Mouse (Mus musculus): ENCODE data around the gene Lmx1b. TPM values are rescaled to one million over a fixed set of nuclear protein-coding genes. Genes with fewer than 3 reads are reported as not detected.
A peak's percentile ranks its signal among the peaks of the same experiment; 100 is the strongest.

The Lmx1b gene
- polyA plus RNA-seq, 1 experiment, result not detected

- no peaks in the 10 kb centered on the region for H3K36me3 ChIP-seq (replicated peaks; ENCODE audit: low read length)
- TF ChIP-seq GATA1 (IDR thresholded peaks at IDR 0.05; ENCODE audit: borderline replicate concordance, low read length), result no peak
- no peak for TF ChIP-seq FLI1 (IDR thresholded peaks at IDR 0.05; ENCODE audit: low read length)
- H3K4me3 ChIP-seq (replicated peaks), result no peak overlapping the region
- H3K4me1 ChIP-seq, result peaks cover 8% of the 10 kb centered on the region; the same call in 1 of the 2 replicates
- H3K27me3 ChIP-seq (replicated peaks), result peaks cover 87% of the 10 kb centered on the region
- H3K9me3 ChIP-seq, result no peaks in the 10 kb centered on the region
Observed at GRCm38 (mm10) chr2:33571219-33571824, 69.0 kb downstream of the Lmx1b start.

DNA sequence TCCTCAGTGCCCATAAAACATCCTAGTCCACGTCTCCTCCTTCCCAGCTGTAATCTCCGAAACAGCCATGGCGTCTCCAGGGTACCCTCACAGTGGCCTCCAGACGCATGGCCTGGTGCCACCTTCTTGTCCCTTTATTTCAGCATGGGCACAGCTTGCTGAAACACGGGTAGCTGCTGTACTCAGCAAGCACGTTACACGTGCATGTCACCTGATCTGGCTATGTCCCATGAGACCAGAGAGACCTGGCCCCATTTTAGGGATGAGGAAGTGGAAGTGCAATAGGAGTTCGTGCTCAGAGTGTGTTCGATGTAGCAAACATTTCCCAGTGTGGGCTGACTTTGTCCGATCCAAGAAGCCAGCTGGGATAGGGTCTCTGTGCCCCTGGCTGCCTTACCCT is 70.6 kb downstream of the Lmx1b start:
- Histone ChIP-seq H3K4me3 (replicated peaks) (no peak overlapping the region), H3K36me3 (replicated peaks; ENCODE audit: low read length) (no peaks in the 10 kb centered on the region), H3K4me1 (peaks cover 8% of the 10 kb centered on the region; the same call in 1 of the 2 replicates), H3K9me3 (no peaks in the 10 kb centered on the region), H3K27me3 (replicated peaks) (peaks cover 89% of the 10 kb centered on the region)
- TF ChIP-seq FLI1 (IDR thresholded peaks at IDR 0.05; ENCODE audit: low read length) (no peak), GATA1 (IDR thresholded peaks at IDR 0.05; ENCODE audit: borderline replicate concordance, low read length) (no peak)

DNA sequence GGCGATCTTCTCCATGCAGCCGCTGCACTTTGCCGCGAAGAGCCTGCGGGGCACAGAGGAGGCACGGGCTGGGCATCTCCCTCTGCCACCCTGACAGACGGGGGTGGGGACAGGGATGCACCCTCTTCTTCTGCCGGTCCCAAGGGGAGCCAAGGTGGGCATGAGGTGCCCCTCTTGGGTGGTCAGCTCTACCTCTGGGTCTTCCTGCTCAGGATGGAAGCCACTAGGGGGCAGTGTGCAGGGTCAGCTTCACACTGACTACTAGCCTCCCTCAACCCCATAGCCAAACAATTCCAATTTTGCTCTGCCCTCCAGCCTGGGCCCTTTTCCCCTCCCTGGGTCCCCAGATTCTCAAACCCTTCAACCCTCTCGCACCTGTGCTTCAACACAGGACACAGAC is 71.1 kb downstream of the Lmx1b start:
- H3K36me3 ChIP-seq (replicated peaks; ENCODE audit: low read length), result no peaks in the 10 kb centered on the region
- peaks cover 90% of the 10 kb centered on the region for H3K27me3 ChIP-seq (replicated peaks)
- no peaks in the 10 kb centered on the region for H3K9me3 ChIP-seq
- no peak for TF ChIP-seq GATA1 (IDR thresholded peaks at IDR 0.05; ENCODE audit: borderline replicate concordance, low read length)
- TF ChIP-seq FLI1 (IDR thresholded peaks at IDR 0.05; ENCODE audit: low read length), result no peak
- H3K4me3 ChIP-seq (replicated peaks), result peak overlapping the region; percentile 57
- H3K4me1 ChIP-seq, result peaks cover 8% of the 10 kb centered on the region; the same call in 1 of the 2 replicates

DNA sequence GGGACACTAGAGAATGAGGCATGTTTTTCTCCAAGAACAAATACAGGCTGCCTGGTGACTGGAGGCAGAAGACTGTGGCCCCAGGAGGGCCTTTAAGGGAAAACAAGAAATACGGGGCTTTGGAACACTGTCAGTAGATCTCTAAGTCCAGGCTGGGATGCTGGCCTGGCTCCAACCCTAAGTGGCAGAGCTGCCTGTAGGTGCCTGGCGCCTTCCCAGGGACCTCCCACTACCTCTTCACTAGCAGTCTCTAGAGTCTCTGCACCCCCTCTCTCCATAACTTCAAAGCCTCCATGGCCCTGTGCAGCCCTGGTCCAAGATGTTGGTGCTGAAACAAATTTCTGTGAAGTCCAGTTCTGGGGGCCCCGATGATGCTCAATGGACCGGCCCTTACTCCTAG is 74.4 kb downstream of the Lmx1b start:
- peaks cover 8% of the 10 kb centered on the region; the same call in 1 of the 2 replicates for H3K4me1 ChIP-seq
- TF ChIP-seq GATA1 (IDR thresholded peaks at IDR 0.05; ENCODE audit: borderline replicate concordance, low read length) (no peak), FLI1 (IDR thresholded peaks at IDR 0.05; ENCODE audit: low read length) (no peak)
- H3K36me3 ChIP-seq (replicated peaks; ENCODE audit: low read length), result no peaks in the 10 kb centered on the region
- no peak overlapping the region for H3K4me3 ChIP-seq (replicated peaks)
- peaks cover 95% of the 10 kb centered on the region for H3K27me3 ChIP-seq (replicated peaks)
- H3K9me3 ChIP-seq, result no peaks in the 10 kb centered on the region

DNA sequence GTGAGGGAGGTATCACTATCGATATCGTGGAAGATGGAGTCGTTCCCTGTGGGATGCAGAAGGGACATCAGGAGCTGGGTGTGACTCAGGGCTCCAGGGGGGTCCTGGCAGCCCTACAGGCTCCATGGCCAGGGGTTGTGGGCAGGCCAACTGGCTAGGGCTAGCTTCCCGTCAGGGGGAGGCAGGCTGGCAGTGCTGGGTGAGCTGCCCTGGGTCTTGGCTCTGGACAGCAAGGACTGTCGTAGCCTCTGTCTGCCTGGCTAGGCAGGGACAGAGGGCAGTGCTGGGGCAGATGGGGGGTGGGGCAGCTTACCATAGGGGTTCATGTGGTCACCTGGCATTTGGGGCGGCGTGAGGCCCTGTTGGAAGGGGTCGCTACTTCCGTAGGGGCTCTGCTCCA is 75.6 kb downstream of the Lmx1b start:
- Histone ChIP-seq H3K9me3 (no peaks in the 10 kb centered on the region), H3K4me3 (replicated peaks) (no peak overlapping the region), H3K27me3 (replicated peaks) (peaks cover 94% of the 10 kb centered on the region), H3K4me1 (peaks cover 8% of the 10 kb centered on the region; the same call in 1 of the 2 replicates), H3K36me3 (replicated peaks; ENCODE audit: low read length) (no peaks in the 10 kb centered on the region)
- TF ChIP-seq GATA1 (IDR thresholded peaks at IDR 0.05; ENCODE audit: borderline replicate concordance, low read length) (no peak), FLI1 (IDR thresholded peaks at IDR 0.05; ENCODE audit: low read length) (no peak)

DNA sequence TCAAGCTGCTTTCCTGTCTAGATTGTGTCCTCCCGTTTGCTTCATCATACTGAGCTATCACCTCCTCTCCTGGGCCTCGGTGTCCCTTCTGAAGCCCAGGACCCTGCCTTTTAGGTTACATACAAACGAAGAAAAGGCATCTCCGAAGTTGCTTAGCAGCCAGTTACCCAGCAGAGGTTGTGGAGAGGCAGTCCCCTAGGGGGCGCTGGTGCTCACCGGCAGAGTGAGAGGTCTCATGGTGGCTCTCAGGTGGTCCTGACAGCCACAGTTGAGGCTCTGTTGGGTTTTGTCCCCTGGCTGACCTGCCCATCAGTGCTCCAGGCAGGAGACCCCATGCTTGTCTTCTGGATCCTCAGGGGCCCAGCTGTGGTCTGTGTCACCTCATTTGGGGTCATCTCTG is 80.6 kb downstream of the Lmx1b start:
- TF ChIP-seq GATA1 (IDR thresholded peaks at IDR 0.05; ENCODE audit: borderline replicate concordance, low read length) (no peak), FLI1 (IDR thresholded peaks at IDR 0.05; ENCODE audit: low read length) (no peak)
- Histone ChIP-seq H3K27me3 (replicated peaks) (peaks cover 80% of the 10 kb centered on the region), H3K9me3 (no peaks in the 10 kb centered on the region), H3K4me1 (no peaks in the 10 kb centered on the region; the same call in 1 of the 2 replicates), H3K36me3 (replicated peaks; ENCODE audit: low read length) (no peaks in the 10 kb centered on the region), H3K4me3 (replicated peaks) (no peak overlapping the region)

DNA sequence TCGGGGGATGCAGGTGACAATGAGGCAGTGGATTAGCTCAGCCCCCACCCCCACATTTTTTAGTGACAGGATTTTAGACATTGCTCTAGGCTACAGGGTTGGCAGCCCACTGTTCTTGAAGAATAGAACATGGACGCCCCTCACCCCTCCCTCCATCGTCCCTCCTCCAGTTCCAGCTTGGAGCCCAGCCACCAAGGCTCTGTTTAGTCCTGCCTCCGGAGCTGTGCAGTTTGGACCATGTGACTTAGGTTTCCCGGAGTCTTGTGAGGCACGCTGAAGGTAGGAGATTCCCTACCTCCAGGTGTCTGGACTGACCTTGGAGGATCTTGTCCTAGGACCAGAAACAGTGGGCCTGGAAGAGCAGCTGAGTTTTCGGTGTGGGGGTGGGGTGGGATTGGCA is 81.0 kb downstream of the Lmx1b start:
- H3K27me3 ChIP-seq (replicated peaks), result peaks cover 80% of the 10 kb centered on the region
- no peaks in the 10 kb centered on the region for H3K36me3 ChIP-seq (replicated peaks; ENCODE audit: low read length)
- TF ChIP-seq FLI1 (IDR thresholded peaks at IDR 0.05; ENCODE audit: low read length) (no peak), GATA1 (IDR thresholded peaks at IDR 0.05; ENCODE audit: borderline replicate concordance, low read length) (no peak)
- no peak overlapping the region for H3K4me3 ChIP-seq (replicated peaks)
- H3K4me1 ChIP-seq, result no peaks in the 10 kb centered on the region; the same call in 1 of the 2 replicates
- H3K9me3 ChIP-seq, result no peaks in the 10 kb centered on the region

- Histone ChIP-seq H3K4me1 (no peaks in the 10 kb centered on the region; the same call in 1 of the 2 replicates), H3K36me3 (replicated peaks; ENCODE audit: low read length) (no peaks in the 10 kb centered on the region), H3K27me3 (replicated peaks) (peaks cover 72% of the 10 kb centered on the region), H3K4me3 (replicated peaks) (no peak overlapping the region), H3K9me3 (no peaks in the 10 kb centered on the region)
- no peak for TF ChIP-seq FLI1 (IDR thresholded peaks at IDR 0.05; ENCODE audit: low read length)
- no peak for TF ChIP-seq GATA1 (IDR thresholded peaks at IDR 0.05; ENCODE audit: borderline replicate concordance, low read length)
Observed at GRCm38 (mm10) chr2:33558233-33558632, 82.1 kb downstream of the Lmx1b start.

DNA sequence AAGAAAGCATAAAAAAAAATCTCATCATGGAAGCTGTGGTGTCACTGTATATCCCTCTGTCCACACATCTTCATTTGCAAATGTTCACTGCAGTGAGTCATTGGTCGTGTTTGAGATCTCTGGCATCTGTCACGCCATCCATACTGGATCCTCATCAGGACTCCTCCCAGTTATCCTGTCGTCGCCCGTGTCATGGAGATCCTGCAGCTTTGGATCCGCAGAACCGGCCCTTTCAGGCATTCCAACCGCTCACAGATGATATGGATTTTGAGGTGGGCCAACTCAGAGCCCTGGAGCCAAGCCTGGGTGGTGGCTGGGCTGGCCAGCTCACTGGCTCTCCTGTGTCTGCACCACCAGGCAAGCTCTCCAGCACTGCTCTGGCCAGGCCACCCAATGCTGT is 84.7 kb downstream of the Lmx1b start:
- no peak overlapping the region for H3K4me3 ChIP-seq (replicated peaks)
- peaks cover 51% of the 10 kb centered on the region for H3K27me3 ChIP-seq (replicated peaks)
- no peak for TF ChIP-seq FLI1 (IDR thresholded peaks at IDR 0.05; ENCODE audit: low read length)
- TF ChIP-seq GATA1 (IDR thresholded peaks at IDR 0.05; ENCODE audit: borderline replicate concordance, low read length), result no peak
- H3K36me3 ChIP-seq (replicated peaks; ENCODE audit: low read length), result no peaks in the 10 kb centered on the region
- no peaks in the 10 kb centered on the region for H3K9me3 ChIP-seq
- no peaks in the 10 kb centered on the region; the same call in 1 of the 2 replicates for H3K4me1 ChIP-seq

GRCm38 (mm10) chr2:33552672-33553071 is 87.6 kb downstream of the Lmx1b start:
- no peak overlapping the region for H3K4me3 ChIP-seq (replicated peaks)
- H3K9me3 ChIP-seq, result peaks cover 2% of the 10 kb centered on the region
- H3K4me1 ChIP-seq, result no peaks in the 10 kb centered on the region
- H3K27me3 ChIP-seq (replicated peaks), result peaks cover 46% of the 10 kb centered on the region
- TF ChIP-seq FLI1 (IDR thresholded peaks at IDR 0.05; ENCODE audit: low read length), result no peak
- no peak for TF ChIP-seq GATA1 (IDR thresholded peaks at IDR 0.05; ENCODE audit: borderline replicate concordance, low read length)
- H3K36me3 ChIP-seq (replicated peaks; ENCODE audit: low read length), result no peaks in the 10 kb centered on the region

Data from megakaryocyte, embryonic 14.5 days (primary cell).